Mouse (Mus musculus): ENCODE measurements at regions not wholly inside any gene's neighbourhood (a gene's known extent, or its start where the extent isn't known, plus 50 kb on each side); places are given as distances from the start of the nearest gene placed in this dataset.

- intact Hi-C loops (cut with DNase I), result no loop called here
- no peak for DNase-seq
Observed at GRCm38 (mm10) chr15:31087607-31088006, 136.5 kb upstream of the Dap start.

GRCm38 (mm10) chr15:31091916-31092570 is 132.1 kb upstream of the Dap start:
- DNase-seq, result peak; percentile 21 to 38
- intact Hi-C loops (cut with DNase I), result no loop called here

GRCm38 (mm10) chr15:31096206-31096605 is 127.9 kb upstream of the Dap start:
- intact Hi-C loops (cut with DNase I), result no loop called here
- no peak for DNase-seq

- intact Hi-C loops (cut with DNase I), result no loop called here
- no peak for DNase-seq
Observed at GRCm38 (mm10) chr15:31097301-31097700, 126.8 kb upstream of the Dap start.

- intact Hi-C loops (cut with DNase I), result no loop called here
- no peak for DNase-seq
Observed at GRCm38 (mm10) chr15:31104743-31105142, 119.4 kb upstream of the Dap start.

- no peak for DNase-seq
- intact Hi-C loops (cut with DNase I), result no loop called here
Observed at GRCm38 (mm10) chr15:31106907-31107306, 117.2 kb upstream of the Dap start.

GRCm38 (mm10) chr15:31113216-31113615 is 110.9 kb upstream of the Dap start:
- no peak for DNase-seq
- intact Hi-C loops (cut with DNase I), result no loop called here

- intact Hi-C loops (cut with DNase I), result no loop called here
- DNase-seq, result no peak
Observed at GRCm38 (mm10) chr15:31117338-31117737, 106.8 kb upstream of the Dap start.

- intact Hi-C loops (cut with DNase I), result no loop called here
- no peak for DNase-seq
Observed at GRCm38 (mm10) chr15:31120147-31120546, 104.0 kb upstream of the Dap start.

GRCm38 (mm10) chr15:31125784-31126183 is 98.3 kb upstream of the Dap start:
- DNase-seq, result no peak
- intact Hi-C loops (cut with DNase I), result no loop called here

GRCm38 (mm10) chr15:31126999-31127398 is 97.1 kb upstream of the Dap start:
- intact Hi-C loops (cut with DNase I), result no loop called here
- DNase-seq, result no peak

GRCm38 (mm10) chr15:31134891-31135290 is 89.2 kb upstream of the Dap start:
- no peak for DNase-seq
- intact Hi-C loops (cut with DNase I), result no loop called here

GRCm38 (mm10) chr15:31138637-31139036 is 85.5 kb upstream of the Dap start:
- no peak for DNase-seq
- intact Hi-C loops (cut with DNase I), result no loop called here

- intact Hi-C loops (cut with DNase I), result no loop called here
- no peak for DNase-seq
Observed at GRCm38 (mm10) chr15:31141750-31142149, 82.4 kb upstream of the Dap start.

GRCm38 (mm10) chr15:31148251-31149145 is 75.6 kb upstream of the Dap start:
- no peak for DNase-seq
- intact Hi-C loops (cut with DNase I), result no loop called here

- intact Hi-C loops (cut with DNase I), result loop anchor here (2.0 to 5.0 kb wide), 2 partner anchors 112 to 223 kb away; no protein-coding TSS in a partner anchor
- no peak for DNase-seq
Observed at GRCm38 (mm10) chr15:31149855-31150254, 74.3 kb upstream of the Dap start.

GRCm38 (mm10) chr15:31150546-31151471 is 73.3 kb upstream of the Dap start:
- intact Hi-C loops (cut with DNase I), result loop anchor here (2.0 to 5.0 kb wide), 2 partner anchors 111 to 224 kb away; no protein-coding TSS in a partner anchor
- peak; percentile 53 to 66 for DNase-seq

- intact Hi-C loops (cut with DNase I), result no loop called here
- DNase-seq, result no peak
Observed at GRCm38 (mm10) chr15:31155141-31155540, 69.0 kb upstream of the Dap start.

GRCm38 (mm10) chr15:31166543-31167105 is 57.5 kb upstream of the Dap start:
- intact Hi-C loops (cut with DNase I), result no loop called here
- DNase-seq, result no peak

GRCm38 (mm10) chr15:31167506-31167905 is 56.6 kb upstream of the Dap start:
- intact Hi-C loops (cut with DNase I), result no loop called here
- DNase-seq, result no peak
